In genomic region chr7:6696241-6697045, GRCm38 (mm10) we compare ENCODE assay signal across 8 mouse cellular contexts. TPM values are rescaled to one million over a fixed set of nuclear protein-coding genes. Genes with fewer than 3 reads are reported as not detected.
DNase-seq lines count a peak whose midpoint lies in the region; ATAC-seq lines count a peak whose summit lies in the region.

Zim1 (minus strand) TSS chr7:6696450.

- no peaks in the 10 kb centered on the region for H3K4me1 ChIP-seq in hindbrain, embryonic 11.5 days (replicated peaks; ENCODE audit: control insufficient read depth, insufficient read depth, low read length)
- no peaks in the 10 kb centered on the region for H3K4me1 ChIP-seq in lung, embryonic 15.5 days

- no peaks in the 10 kb centered on the region for H3K36me3 ChIP-seq in hindbrain, embryonic 11.5 days (ENCODE audit: control insufficient read depth, insufficient read depth, low read length)
- no peaks in the 10 kb centered on the region for H3K36me3 ChIP-seq in lung, embryonic 15.5 days

- no peak within 1 kb of the TSS for H3K9ac ChIP-seq in hindbrain, embryonic 11.5 days (ENCODE audit: low read depth, low read length)
- peak within 1 kb of the TSS; percentile 52 for H3K9ac ChIP-seq in lung, embryonic 15.5 days

- peak within 1 kb of the TSS; percentile 72 for H3K4me2 ChIP-seq in hindbrain, embryonic 11.5 days (replicated peaks; ENCODE audit: low read depth, low read length)
- H3K4me2 ChIP-seq in lung, embryonic 15.5 days = peak within 1 kb of the TSS; percentile 78

- ATAC-seq in hindbrain, embryonic 11.5 days (ENCODE audit: low FRiP score) = peak; percentile 100
- peak; percentile 100 for ATAC-seq in lung, embryonic 15.5 days (ENCODE audit: borderline replicate concordance, extremely low read depth, low FRiP score, low TSS enrichment)
- no peak for ATAC-seq in erythroid progenitor cell, adult 5-6 weeks (replicated peaks; ENCODE audit: low FRiP score, poor library complexity, severe bottlenecking)

- H3K9me3 ChIP-seq in hindbrain, embryonic 11.5 days (ENCODE audit: control insufficient read depth, low read length) = no peaks in the 10 kb centered on the region
- no peaks in the 10 kb centered on the region for H3K9me3 ChIP-seq in lung, embryonic 15.5 days

- peak within 1 kb of the TSS; percentile 39 for H3K4me3 ChIP-seq in hindbrain, embryonic 11.5 days (ENCODE audit: low read depth, low read length)
- peak within 1 kb of the TSS; percentile 51 for H3K4me3 ChIP-seq in lung, embryonic 15.5 days

- no peak within 1 kb of the TSS for H3K27ac ChIP-seq in hindbrain, embryonic 11.5 days (ENCODE audit: low read depth, low read length)
- 0 out of 2 replicates have a peak within 1 kb of the TSS, but pooled peaks have one; percentile 26 for H3K27ac ChIP-seq in lung, embryonic 15.5 days

- no peaks in the 10 kb centered on the region for H3K27me3 ChIP-seq in hindbrain, embryonic 11.5 days (ENCODE audit: control insufficient read depth, insufficient read depth, low read length)
- no peaks in the 10 kb centered on the region for H3K27me3 ChIP-seq in lung, embryonic 15.5 days

- 13% methylated on average over 32 of the region's 32 CpGs for WGBS in hindbrain, embryonic 11.5 days
- 10% methylated on average over 32 of the region's 32 CpGs for WGBS in lung, embryonic 15.5 days

- peak; percentile 84 for DNase-seq in Muller cell, postnatal 12 days (ENCODE audit: inconsistent ontology term)
- peak; percentile 92 to 95 for DNase-seq in cerebellum, postnatal 10 days
- peak; percentile 76 to 83 for DNase-seq in frontal cortex, postnatal 14 days (ENCODE audit: low spot score in 2 of 2)
- DNase-seq in hindbrain, embryonic 11.5 days (ENCODE audit: low spot score) = peak; percentile 90
- DNase-seq in layer of hippocampus, postnatal 10 days (ENCODE audit: low spot score in 2 of 2) = peak; percentile 81 to 87
- peak; percentile 66 for DNase-seq in retina, postnatal 7 days (ENCODE audit: low read depth, low spot score)

RNA-seq across cellular contexts. Expression of gene Zim1, which starts in this region (rescaled TPM):
- polyA plus RNA-seq in hindbrain, embryonic 11.5 days (2014; fragmentation: Nextera tagmentation; extraction: Ambion mirVana) = 2.1 and 2.6 TPM in 2 replicates
- 10 to 100 TPM; 19.1 to 20.3 TPM for total RNA-seq in layer of hippocampus, postnatal 10 days (2021)
- polyA plus RNA-seq in lung, embryonic 15.5 days (2015; fragmentation: Nextera tagmentation; extraction: Ambion mirVana) = 1.2 and 2.9 TPM in 2 replicates
- not detected in 2 replicates for total RNA-seq in erythroid progenitor cell, adult 5-6 weeks (2015; ENCODE audit: low replicate concordance)
- not detected in 2 replicates for total RNA-seq in erythroid progenitor cell, adult 5-6 weeks (2017; ENCODE audit: low replicate concordance)

Comparison
In these comparisons a context has a peak if more than half of its experiments do, and no peak if none do; other contexts are left out.
1. RNA of gene Zim1 (total RNA-seq): 19.1 to 20.3 TPM in layer of hippocampus, postnatal 10 days; not detected in erythroid progenitor cell, adult 5-6 weeks; every median in the first group is over 10 times any median in the second.
2. Peak in every context shown above with its lines, with median percentiles within 50 percentile points of each other: DNase-seq.